Mouse (Mus musculus) kidney, postnatal 0 days (tissue): ENCODE measurements around the gene Trcg1. TPM values are rescaled to one million over a fixed set of nuclear protein-coding genes. Genes with fewer than 3 reads are reported as not detected.

ENCODE experiments used
- ATAC-seq: fragments of 200-750 bp; cut with Nextera tagmentation; replicated peaks from 2 replicates; pipeline ENCODE4 v1.8.0; 2017; ENCODE audit warnings: low read depth, moderate number of reproducible peaks, moderate TSS enrichment, moderate library complexity; ENCODE audit not compliant: low FRiP score
- DNase-seq: peaks from one replicate; pipeline ENCODE4 v3.0.0-alpha.2; 2016; ENCODE audit warnings: low spot score
- H3K27ac ChIP-seq: fragments of 300-500 bp; sonication (generic); 2 replicates; pipeline ENCODE4 v1.5.1; 2014; ENCODE audit warnings: mild to moderate bottlenecking
- H3K27me3 ChIP-seq: fragments of 300-500 bp; sonication (generic); 2 replicates; pipeline ENCODE4 v1.6.1; 2014; ENCODE audit warnings: low read length, mixed read lengths; ENCODE audit not compliant: insufficient read depth
- H3K36me3 ChIP-seq: fragments of 300-500 bp; sonication (generic); 2 replicates; pipeline ENCODE4 v1.6.1; 2014; ENCODE audit warnings: low read length, mixed read lengths; ENCODE audit not compliant: insufficient read depth
- H3K4me1 ChIP-seq: fragments of 300-500 bp; sonication (generic); replicated peaks from 2 replicates; pipeline ENCODE4 v1.6.1; 2014; ENCODE audit warnings: antibody characterized with exemption, low read length, mixed read lengths; ENCODE audit not compliant: insufficient read depth
- H3K4me2 ChIP-seq: fragments of 300-500 bp; sonication (generic); 2 replicates; pipeline ENCODE4 v1.6.1; 2014; ENCODE audit warnings: mild to moderate bottlenecking, low read length, moderate library complexity, mixed read lengths
- H3K4me3 ChIP-seq: fragments of 300-500 bp; sonication (generic); replicated peaks from 2 replicates; pipeline ENCODE4 v1.5.1; 2014; ENCODE audit warnings: low read depth, low read length
- H3K9ac ChIP-seq: fragments of 300-500 bp; sonication (generic); 2 replicates; pipeline ENCODE4 v1.6.1; 2014; ENCODE audit warnings: low read depth, low read length
- H3K9me3 ChIP-seq: fragments of 300-500 bp; sonication (generic); replicated peaks from 2 replicates; pipeline ENCODE4 v1.6.1; 2016; ENCODE audit warnings: low read length, inconsistent platforms, mixed read lengths
- CTCF ChIP-seq: IDR thresholded peaks from 2 replicates; pipeline ENCODE4 v1.5.1; 2016; ENCODE audit warnings: antibody characterized with exemption, low read depth, mild to moderate bottlenecking, moderate library complexity
- WGBS: fragments of 180-500 bp; shearing (Covaris S2); extraction: QIAGEN DNeasy Blood & Tissue Kit; methylation state at CpG from one replicate; pipeline ENCODE4 v1.1.7; 2014; 5-methylcytosine and 5-hydroxymethylcytosine counted together
- polyA plus RNA-seq: library from polyadenylated mRNA; unstranded; fragments of >200 nt; fragmentation: Nextera tagmentation; extraction: Ambion mirVana; gene quantifications from 2 replicates; pipeline ENCODE4 v1.2.1, GENCODE M21; 2015

Gene Trcg1
- polyA plus RNA-seq, 1 experiment from 2014 or later: 0.04 TPM

GRCm38 (mm10) chr9:57212448-57213222 lies 23.7 kb upstream of the Trcg1 start:
- Histone ChIP-seq H3K4me1 (no peaks in the 10 kb centered on the region), H3K4me2 (no peak overlapping the region), H3K27me3 (no peaks in the 10 kb centered on the region), H3K27ac (no peak overlapping the region), H3K9me3 (no peaks in the 10 kb centered on the region), H3K4me3 (no peak overlapping the region), H3K36me3 (no peaks in the 10 kb centered on the region), H3K9ac (no peak overlapping the region)
- no peak; the same call in 1 of the 2 replicates for ATAC-seq
- whole genome bisulfite sequencing: 23% methylated on average over 9 of the region's 9 CpGs
- no peak for TF ChIP-seq CTCF
- DNase-seq: peak; percentile 45

- Histone ChIP-seq H3K4me3 (no peak overlapping the region), H3K9me3 (no peaks in the 10 kb centered on the region), H3K36me3 (no peaks in the 10 kb centered on the region), H3K27ac (no peak overlapping the region), H3K4me2 (no peak overlapping the region), H3K4me1 (no peaks in the 10 kb centered on the region), H3K27me3 (no peaks in the 10 kb centered on the region), H3K9ac (no peak overlapping the region)
- DNase-seq (no peak), ATAC-seq (no peak)
- 73% methylated on average over 6 of the region's 6 CpGs for WGBS
- TF ChIP-seq CTCF: no peak
These were observed 21.9 kb upstream of the Trcg1 start for GRCm38 (mm10) chr9:57214500-57214899.

GRCm38 (mm10) chr9:57217220-57217619 lies 19.1 kb upstream of the Trcg1 start:
- TF ChIP-seq CTCF: no peak
- Histone ChIP-seq H3K9ac (no peak overlapping the region), H3K4me2 (no peak overlapping the region), H3K9me3 (no peaks in the 10 kb centered on the region), H3K27me3 (no peaks in the 10 kb centered on the region), H3K36me3 (no peaks in the 10 kb centered on the region), H3K4me3 (no peak overlapping the region), H3K4me1 (no peaks in the 10 kb centered on the region), H3K27ac (no peak overlapping the region)
- no peak for ATAC-seq
- 78% methylated on average over 6 of the region's 6 CpGs for WGBS
- no peak for DNase-seq

- H3K4me2 ChIP-seq: no peak overlapping the region
- no peak overlapping the region for H3K9ac ChIP-seq
- DNase-seq (no peak), ATAC-seq (no peak)
- H3K4me1 ChIP-seq: no peaks in the 10 kb centered on the region
- H3K27ac ChIP-seq: no peak overlapping the region
- 86% methylated on average over 5 of the region's 5 CpGs for WGBS
- no peaks in the 10 kb centered on the region for H3K27me3 ChIP-seq
- no peak for TF ChIP-seq CTCF
- no peaks in the 10 kb centered on the region for H3K9me3 ChIP-seq
- no peaks in the 10 kb centered on the region for H3K36me3 ChIP-seq
- H3K4me3 ChIP-seq: no peak overlapping the region
These were observed 17.6 kb upstream of the Trcg1 start for GRCm38 (mm10) chr9:57218776-57219175.

GRCm38 (mm10) chr9:57219511-57219910 lies 16.8 kb upstream of the Trcg1 start:
- no peak overlapping the region for H3K9ac ChIP-seq

GRCm38 (mm10) chr9:57220356-57220755 lies 16.0 kb upstream of the Trcg1 start:
- H3K4me3 ChIP-seq: no peak overlapping the region
- WGBS: 13% methylated on average over 6 of the region's 6 CpGs
- H3K4me1 ChIP-seq: no peaks in the 10 kb centered on the region

More at GRCm38 (mm10) chr9:57219511-57219910, 16.8 kb upstream of the Trcg1 start:
- ATAC-seq: no peak
- 96% methylated on average over 1 of the region's 1 CpGs for WGBS
- Histone ChIP-seq H3K27me3 (no peaks in the 10 kb centered on the region), H3K36me3 (no peaks in the 10 kb centered on the region), H3K4me3 (no peak overlapping the region), H3K4me2 (no peak overlapping the region), H3K27ac (no peak overlapping the region), H3K9me3 (no peaks in the 10 kb centered on the region), H3K4me1 (no peaks in the 10 kb centered on the region)
- no peak for DNase-seq
- TF ChIP-seq CTCF: no peak

More at GRCm38 (mm10) chr9:57220356-57220755, 16.0 kb upstream of the Trcg1 start:
- no peaks in the 10 kb centered on the region for H3K36me3 ChIP-seq
- no peak overlapping the region for H3K9ac ChIP-seq
- peak; percentile 84 for TF ChIP-seq CTCF
- H3K4me2 ChIP-seq: no peak overlapping the region
- no peaks in the 10 kb centered on the region for H3K27me3 ChIP-seq
- H3K9me3 ChIP-seq: no peaks in the 10 kb centered on the region
- peak; percentile 10; the same call in 1 of the 2 replicates for ATAC-seq
- H3K27ac ChIP-seq: no peak overlapping the region
- DNase-seq: peak; percentile 66
